Mouse (Mus musculus) yolk sac, embryonic 10.5 days (tissue): ENCODE data around the gene Capn11.

Source experiments
- DNase-seq: peaks from one replicate; pipeline ENCODE4 v3.0.0-alpha.2; 2017; ENCODE audit warnings: low spot score

The Capn11 gene

DNA sequence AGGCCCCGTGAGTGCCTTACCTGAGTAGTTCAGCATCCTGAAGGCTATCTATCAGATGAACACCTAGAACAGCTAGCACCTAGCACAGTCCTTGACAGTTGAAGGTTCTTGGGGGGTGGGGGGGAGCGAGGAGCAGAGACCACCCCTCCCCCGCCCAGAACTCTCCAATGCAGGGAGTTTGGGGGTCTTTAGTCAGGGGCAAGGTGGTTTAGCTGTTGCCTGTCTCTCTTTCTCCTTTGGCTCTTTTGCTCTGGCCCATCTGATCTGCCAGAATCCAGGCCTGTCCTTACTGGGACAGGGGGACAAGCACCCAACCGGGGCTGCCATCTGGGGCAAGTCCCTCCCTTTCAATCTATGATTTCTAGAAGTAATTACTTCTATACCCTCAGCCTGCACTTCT lies at the start of gene Capn11:
Gene Capn11 (minus strand): TSS at position 101 of the 400 bp plus-strand sequence.
- no peak for DNase-seq

- DNase-seq, result no peak
Observed at GRCm38 (mm10) chr17:45708179-45708578, 49.1 kb upstream of the Capn11 start.

DNA sequence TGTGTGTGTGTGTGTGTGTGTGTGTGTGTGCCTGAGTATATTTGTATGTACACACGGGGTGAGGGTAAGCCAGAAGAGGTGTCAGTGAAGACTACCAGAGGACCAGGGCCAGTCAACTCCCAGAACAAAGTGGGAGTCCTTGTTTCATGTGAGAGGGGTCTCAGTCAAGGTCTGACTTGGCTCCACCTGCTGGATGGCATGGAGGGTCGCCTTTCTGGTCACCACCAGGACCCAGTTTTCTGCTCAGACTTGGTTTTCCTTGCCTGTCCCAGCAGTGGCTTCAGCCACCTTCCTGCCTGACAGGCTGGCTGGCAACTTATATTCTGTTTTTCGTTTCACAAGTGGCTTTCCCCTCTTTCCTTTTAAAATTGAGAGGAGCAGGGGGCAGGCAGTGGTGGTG lies 48.3 kb upstream of the Capn11 start:
- DNase-seq, result no peak

- no peak for DNase-seq
Observed at GRCm38 (mm10) chr17:45706796-45707195, 47.7 kb upstream of the Capn11 start.

- no peak for DNase-seq
Observed at GRCm38 (mm10) chr17:45703187-45703586, 44.1 kb upstream of the Capn11 start.

DNA sequence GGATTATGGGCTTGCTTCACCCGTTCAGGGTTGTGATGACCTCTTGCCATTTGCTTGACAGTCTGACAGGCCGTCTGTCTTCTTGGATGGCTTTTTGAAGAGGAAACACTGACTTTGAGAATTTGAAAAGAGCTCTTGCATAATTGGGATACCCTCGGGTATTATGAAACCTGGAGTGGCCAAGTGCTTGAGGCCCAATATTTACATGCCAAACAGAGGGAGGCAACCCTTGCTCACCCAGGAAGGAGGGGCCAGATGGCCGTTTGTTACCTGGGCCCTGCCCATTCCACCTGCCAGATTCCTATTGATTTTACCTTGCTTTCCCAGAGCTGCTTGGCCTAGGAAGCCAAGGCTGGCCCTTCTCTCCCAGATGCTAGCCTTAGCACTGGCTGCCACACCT lies 43.1 kb upstream of the Capn11 start:
- DNase-seq, result peak; percentile 68

GRCm38 (mm10) chr17:45701236-45701591 lies 42.1 kb upstream of the Capn11 start:
- no peak for DNase-seq

DNA sequence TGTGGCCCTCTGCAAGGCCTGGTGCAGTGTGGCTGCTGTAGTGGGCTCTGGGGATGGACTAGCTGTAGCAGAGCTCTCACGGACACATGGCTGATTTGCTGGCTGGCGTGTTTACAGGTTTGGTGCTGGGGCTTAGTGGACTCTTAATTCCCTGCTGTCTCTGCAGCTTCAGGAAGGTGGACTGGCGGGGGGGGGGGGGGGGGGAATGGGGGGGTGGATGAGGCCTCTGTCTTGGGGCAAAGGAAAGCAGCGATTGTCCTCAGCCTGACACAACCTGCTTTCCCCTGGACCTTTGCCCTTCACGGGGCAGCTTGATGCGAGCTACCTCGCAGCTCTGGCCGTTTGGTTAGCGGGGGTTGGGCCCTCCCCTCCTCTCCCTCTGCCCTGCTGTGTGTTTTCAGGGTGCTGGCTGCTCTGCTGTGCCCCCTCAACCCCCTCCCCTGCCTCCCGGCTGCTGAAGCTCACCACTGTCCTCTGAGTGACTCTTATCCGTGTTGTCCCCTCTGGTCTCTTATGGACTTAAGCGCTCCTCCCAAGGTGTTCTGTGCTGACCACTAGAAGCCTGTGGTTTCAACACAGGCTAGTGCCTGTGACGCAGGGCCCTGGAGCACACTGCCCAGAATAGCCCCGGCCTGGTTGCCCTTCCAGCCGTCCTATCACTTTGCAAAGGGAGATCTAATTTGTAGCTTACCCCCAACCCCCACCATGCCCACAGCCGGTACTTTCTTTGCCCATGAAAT lies 41.5 kb upstream of the Capn11 start:
- peak; percentile 80 for DNase-seq

- DNase-seq, result peak; percentile 79
Observed at GRCm38 (mm10) chr17:45699039-45699740, 40.1 kb upstream of the Capn11 start.

DNA sequence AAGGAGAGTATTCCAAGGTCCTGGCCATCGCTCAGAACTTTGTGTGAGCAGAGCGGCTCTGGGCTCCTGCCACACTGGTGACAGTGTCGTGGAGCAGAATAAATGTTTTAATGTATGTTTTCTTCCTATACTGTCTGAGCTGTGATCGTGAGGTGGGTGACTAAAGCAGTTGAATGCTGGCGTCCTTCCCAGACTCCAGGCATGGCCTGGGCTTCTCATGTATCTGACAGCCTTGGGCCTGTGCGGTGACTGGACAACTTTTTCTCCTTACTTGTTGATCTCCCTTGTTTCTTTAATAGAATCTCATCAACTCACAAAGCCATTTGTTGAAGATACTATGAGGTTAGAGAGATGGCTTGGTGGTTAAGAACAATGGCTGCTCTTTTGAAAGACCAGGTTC lies 39.2 kb upstream of the Capn11 start:
- DNase-seq, result no peak

DNA sequence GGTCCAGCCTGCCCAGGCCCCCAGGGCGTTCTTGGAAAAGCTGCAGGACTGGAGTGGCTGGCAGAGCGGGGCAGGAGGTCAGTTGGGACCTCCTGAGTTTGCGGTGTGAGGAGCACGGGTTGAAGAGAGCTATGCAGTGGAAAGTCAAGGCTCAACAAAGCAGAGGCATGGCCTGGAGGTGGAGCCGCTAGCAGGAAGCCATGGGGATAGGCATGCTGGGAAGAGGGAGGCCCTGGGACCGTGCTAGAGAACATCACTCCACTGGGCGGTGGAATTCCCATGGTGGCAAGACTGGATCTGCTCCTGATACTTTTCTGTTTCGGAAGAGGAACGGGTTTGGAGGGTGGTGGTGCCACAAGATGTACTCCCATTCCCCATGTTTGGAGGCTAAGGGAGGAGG lies 37.9 kb upstream of the Capn11 start:
- DNase-seq, result no peak

- peak; percentile 80 for DNase-seq
Observed at GRCm38 (mm10) chr17:45695227-45696120, 36.3 kb upstream of the Capn11 start.

DNA sequence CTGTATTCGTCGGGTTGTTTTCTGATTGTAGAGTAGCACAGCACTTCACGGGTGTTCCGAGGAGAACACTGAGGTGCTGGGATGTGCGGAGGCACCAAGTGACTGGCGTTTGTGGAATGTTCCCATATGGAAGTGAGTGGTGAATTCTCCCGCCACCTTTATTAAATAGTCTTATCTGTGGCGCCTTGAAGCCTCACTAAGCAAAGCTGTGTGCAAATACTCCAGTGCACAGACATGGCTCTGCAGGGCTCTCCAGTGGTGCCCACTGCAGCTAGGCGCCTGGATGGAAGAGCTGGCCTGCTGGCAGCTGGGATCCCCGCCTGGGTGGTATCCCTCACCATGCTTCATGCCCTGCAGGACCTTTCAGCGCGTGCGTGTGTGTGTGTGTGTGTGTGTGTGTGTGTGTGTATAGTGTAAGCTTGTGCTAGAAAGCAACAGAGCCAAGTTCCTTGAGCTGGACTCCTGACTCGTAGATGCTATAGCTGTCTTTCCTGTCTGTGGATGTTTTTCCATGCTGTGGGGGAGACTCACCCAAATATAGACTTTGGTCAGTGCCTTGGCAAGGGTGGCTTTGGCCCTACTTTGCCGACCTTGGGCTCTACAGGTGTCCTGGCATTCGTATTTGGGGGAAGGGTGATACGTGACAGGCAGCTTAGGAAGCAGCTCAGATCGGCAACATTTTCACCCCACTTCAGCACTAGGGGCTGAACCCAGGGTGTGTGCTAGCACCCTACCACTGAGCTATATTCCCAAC lies 34.9 kb upstream of the Capn11 start:
- no peak for DNase-seq

- peak; percentile 57 for DNase-seq
Observed at GRCm38 (mm10) chr17:45692159-45692558, 33.0 kb upstream of the Capn11 start.

GRCm38 (mm10) chr17:45690044-45690443 lies 30.9 kb upstream of the Capn11 start:
- DNase-seq, result no peak

DNA sequence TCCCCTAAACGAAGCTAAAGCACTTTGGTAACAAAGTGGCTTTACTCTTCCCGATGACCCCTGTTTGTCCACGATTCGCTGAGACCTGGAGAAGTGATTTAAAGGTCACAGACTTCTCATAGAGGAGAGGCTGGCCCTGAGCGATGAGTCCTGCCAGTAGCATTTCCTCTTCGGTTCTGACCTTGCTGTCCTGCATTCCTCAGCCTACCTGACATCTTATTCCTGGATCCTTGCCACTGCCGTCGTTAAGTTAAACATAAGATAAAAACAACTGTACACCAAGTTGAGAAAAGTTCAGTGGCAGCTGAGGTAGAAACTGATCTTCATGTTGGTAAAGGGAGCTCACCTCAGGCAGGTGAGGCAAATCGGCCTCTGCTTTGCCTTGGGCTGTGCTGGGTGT lies 30.0 kb upstream of the Capn11 start:
- no peak for DNase-seq

- DNase-seq, result no peak
Observed at GRCm38 (mm10) chr17:45686716-45687115, 27.6 kb upstream of the Capn11 start, which contains the start of gene Tmem63b. Gene Tmem63b, minus strand, starts transcription at chr17:45686905.

DNA sequence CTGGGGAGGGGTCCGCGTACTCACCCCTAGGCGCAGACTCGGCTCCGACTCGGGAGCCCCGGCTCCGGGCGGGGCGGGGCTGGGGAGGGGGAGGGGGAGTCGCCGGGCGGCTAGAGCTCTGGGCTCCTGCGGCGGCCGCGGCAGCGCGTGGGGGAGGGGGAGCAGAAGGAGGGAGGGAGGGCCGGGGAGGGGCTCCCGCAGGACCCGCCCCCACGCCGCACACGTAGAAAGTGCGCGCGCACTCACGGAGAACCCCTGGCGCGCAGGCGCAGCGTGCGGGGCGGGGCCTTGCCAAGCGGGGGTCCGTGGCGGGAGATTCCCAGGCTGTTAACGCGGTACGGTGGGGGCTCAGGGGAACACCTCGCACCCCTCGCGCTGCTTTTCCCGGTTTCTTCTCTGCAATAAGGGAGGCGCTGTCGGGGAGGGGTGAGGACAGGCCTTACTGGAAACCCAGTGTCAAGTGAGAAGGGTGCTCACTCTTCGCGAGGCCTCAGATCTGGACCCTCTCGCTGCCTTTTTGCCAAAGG lies 27.0 kb upstream of the Capn11 start, which contains the start of gene Mrpl14:
Gene Mrpl14 (plus strand): TSS at position 230 of the 527 bp plus-strand sequence.
- peak; percentile 91 for DNase-seq

- DNase-seq, result peak; percentile 43
Observed at GRCm38 (mm10) chr17:45685171-45686092, 26.3 kb upstream of the Capn11 start.

DNA sequence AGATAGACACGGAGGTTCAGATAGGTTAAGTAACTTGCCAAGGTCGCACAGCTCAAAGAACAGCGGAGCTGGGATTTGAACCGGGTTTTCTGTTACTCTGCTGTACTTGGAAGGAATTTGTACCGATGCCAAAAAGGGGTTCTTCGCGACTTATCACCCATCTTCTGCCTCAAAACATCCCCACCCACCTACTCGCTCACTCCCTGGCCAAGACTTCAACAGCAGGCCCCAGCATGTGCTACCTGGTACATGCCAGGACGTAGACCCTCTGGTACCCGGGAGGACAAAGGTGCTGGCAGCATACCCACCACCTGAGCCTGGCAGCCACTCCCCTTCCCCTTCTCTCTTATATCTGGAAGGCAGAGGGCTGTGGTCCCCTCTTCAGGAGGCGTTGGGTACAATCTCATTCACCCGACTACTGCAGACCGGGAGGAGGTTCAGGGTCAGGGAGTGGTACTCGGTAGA lies 25.6 kb upstream of the Capn11 start:
- DNase-seq, result no peak
